Mouse (Mus musculus) small intestine, adult 2 months (tissue): ENCODE results near the gene Gpx4. TPM values are rescaled to one million over a fixed set of nuclear protein-coding genes. Genes with fewer than 3 reads are reported as not detected.

Experiments used
- H3K27ac ChIP-seq: fragments of 200-500 bp; 2 replicates; pipeline ENCODE4 v1.5.1; 2012; ENCODE audit warnings: low read depth, low read length, control low read depth, inconsistent platforms; ENCODE audit not compliant: insufficient read depth
- H3K27me3 ChIP-seq: fragments of 200-500 bp; 2 replicates; pipeline ENCODE4 v1.6.1; 2012; ENCODE audit warnings: mild to moderate bottlenecking, moderate library complexity, low read length, inconsistent platforms; ENCODE audit not compliant: control insufficient read depth, insufficient read depth
- H3K36me3 ChIP-seq: fragments of 200-500 bp; 2 replicates; pipeline ENCODE4 v1.6.1; 2012; ENCODE audit warnings: mild to moderate bottlenecking, low read length, control low read depth, inconsistent platforms; ENCODE audit not compliant: control insufficient read depth, insufficient read depth
- H3K4me1 ChIP-seq: fragments of 200-500 bp; 2 replicates; pipeline ENCODE4 v1.6.1; 2012; ENCODE audit warnings: low read length, inconsistent platforms, mixed read lengths; ENCODE audit not compliant: control insufficient read depth, insufficient read depth, insufficient read length
- H3K4me3 ChIP-seq: fragments of 200-500 bp; 2 replicates; pipeline ENCODE4 v1.5.1; 2012; ENCODE audit warnings: low read depth, mild to moderate bottlenecking, control low read depth, inconsistent platforms, low read length, moderate library complexity
- CTCF ChIP-seq: fragments of 200-500 bp; IDR thresholded peaks from 2 replicates; pipeline ENCODE4 v1.5.1; 2012; ENCODE audit warnings: low read depth, mild to moderate bottlenecking, control low read depth, inconsistent platforms, low read length, moderate library complexity, mixed read lengths; ENCODE audit not compliant: insufficient replicate concordance, insufficient read length; ENCODE audit errors: extremely low read depth
- POLR2A ChIP-seq: fragments of 200-500 bp; IDR thresholded peaks from 2 replicates; pipeline ENCODE4 v1.6.1; 2012; ENCODE audit warnings: low read depth, mild to moderate bottlenecking, control low read depth, inconsistent platforms, low read length, moderate library complexity
- WGBS: fragments of 180-500 bp; shearing (Covaris S2); methylation state at CpG from one replicate; pipeline ENCODE4 v1.1.7; 2018; 5-methylcytosine and 5-hydroxymethylcytosine counted together
- polyA plus RNA-seq: library from polyadenylated mRNA; depleted of rRNA; stranded (reverse); fragments of >200 nt; gene quantifications from 2 replicates; pipeline ENCODE4 v1.2.3, GENCODE M21; 2012

Gpx4 gene
- polyA plus RNA-seq, 1 experiment: 646 TPM

DNA sequence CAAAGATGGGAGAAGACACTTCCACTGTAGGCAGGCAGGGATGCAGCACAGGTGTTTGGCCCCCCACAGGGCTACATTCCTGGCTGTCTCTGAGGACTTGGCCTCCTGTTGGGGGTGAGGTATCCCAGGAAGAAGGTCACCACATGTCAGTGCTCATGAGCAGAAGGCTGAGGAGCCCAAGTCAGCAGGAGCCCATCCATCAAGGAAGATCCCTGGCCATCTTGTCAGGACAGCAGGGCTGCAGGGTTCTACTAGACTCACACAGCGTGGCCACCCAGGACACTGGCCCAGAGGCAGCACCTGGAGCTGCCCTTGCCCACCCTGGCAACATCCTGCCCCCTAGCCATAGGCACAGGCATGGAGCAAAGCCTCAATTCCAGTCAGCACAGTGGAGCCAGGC, 29.0 kb downstream of the Gpx4 start:
- peak overlapping the region; percentile 41; the same call in 1 of the 2 replicates for H3K27ac ChIP-seq
- WGBS: 91% methylated on average over 1 of the region's 1 CpGs
- H3K36me3 ChIP-seq: peaks cover 41% of the 10 kb centered on the region

GRCm38 (mm10) chr10:80076386-80076785, 29.4 kb downstream of the Gpx4 start:
- Histone ChIP-seq H3K27me3 (no peaks in the 10 kb centered on the region), H3K27ac (peak overlapping the region; percentile 41; the same call in 1 of the 2 replicates), H3K4me3 (no peak overlapping the region), H3K4me1 (peaks cover 26% of the 10 kb centered on the region), H3K36me3 (peaks cover 45% of the 10 kb centered on the region)
- TF ChIP-seq POLR2A (no peak), CTCF (no peak)
- WGBS: 97% methylated on average over 4 of the region's 4 CpGs

More for the DNA sequence above, 29.0 kb downstream of the Gpx4 start:
- Histone ChIP-seq H3K4me1 (peaks cover 29% of the 10 kb centered on the region), H3K4me3 (no peak overlapping the region), H3K27me3 (no peaks in the 10 kb centered on the region)
- TF ChIP-seq CTCF: no peak
- TF ChIP-seq POLR2A: no peak

DNA sequence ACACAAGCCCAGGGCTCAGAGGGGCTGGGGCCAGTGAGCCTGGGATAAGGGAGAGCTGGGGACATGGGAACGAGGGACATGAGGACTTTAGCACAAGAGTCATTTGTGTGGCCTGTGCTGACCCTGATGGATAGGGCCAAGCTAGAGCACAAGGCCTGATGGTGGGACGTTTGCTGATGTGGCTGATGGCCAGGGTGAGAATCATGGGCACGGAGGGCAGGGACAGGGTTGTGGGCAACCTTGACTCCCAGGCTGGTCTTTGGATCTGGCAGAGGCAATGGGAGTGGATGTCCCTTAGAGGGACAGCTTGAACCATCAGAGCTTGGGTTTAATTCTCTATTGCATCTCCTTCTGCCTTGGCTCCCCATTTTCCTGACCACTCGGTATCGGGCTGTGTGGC, 30.3 kb downstream of the Gpx4 start:
- Histone ChIP-seq H3K27ac (no peak overlapping the region), H3K27me3 (no peaks in the 10 kb centered on the region), H3K36me3 (peaks cover 46% of the 10 kb centered on the region), H3K4me3 (no peak overlapping the region), H3K4me1 (peaks cover 19% of the 10 kb centered on the region)
- 94% methylated on average over 5 of the region's 5 CpGs for WGBS
- no peak for TF ChIP-seq POLR2A
- no peak for TF ChIP-seq CTCF

DNA sequence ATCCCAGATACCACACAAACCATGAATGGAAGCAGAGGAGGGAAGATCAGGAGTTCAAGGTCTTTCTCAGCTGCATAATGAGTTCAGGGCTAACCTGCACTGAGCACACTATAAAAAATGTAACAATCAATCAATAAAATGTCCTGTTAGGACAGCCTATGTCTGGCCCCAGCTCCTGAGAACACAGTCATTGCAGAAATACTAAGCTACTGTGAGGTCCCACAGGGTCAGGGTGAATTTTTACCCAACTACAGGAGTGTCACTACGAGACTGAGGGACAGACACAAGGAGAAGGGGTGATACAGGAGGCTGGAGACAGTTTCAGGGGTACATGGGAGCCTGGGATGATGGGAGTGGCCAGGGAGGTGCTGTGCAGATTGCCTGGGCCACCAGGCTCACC, 31.4 kb downstream of the Gpx4 start:
- Histone ChIP-seq H3K4me3 (no peak overlapping the region), H3K27me3 (no peaks in the 10 kb centered on the region), H3K27ac (no peak overlapping the region), H3K36me3 (peaks cover 56% of the 10 kb centered on the region), H3K4me1 (peaks cover 15% of the 10 kb centered on the region)
- 93% methylated on average over 1 of the region's 1 CpGs for WGBS
- TF ChIP-seq CTCF (no peak), POLR2A (no peak)

- H3K36me3 ChIP-seq: peaks cover 74% of the 10 kb centered on the region
- H3K27me3 ChIP-seq: no peaks in the 10 kb centered on the region
- peaks cover 14% of the 10 kb centered on the region for H3K4me1 ChIP-seq
- no peak overlapping the region for H3K27ac ChIP-seq
- H3K4me3 ChIP-seq: no peak overlapping the region
- WGBS: 65% methylated on average over 16 of the region's 16 CpGs
- no peak for TF ChIP-seq POLR2A
- TF ChIP-seq CTCF: no peak
Measured at GRCm38 (mm10) chr10:80080396-80081070, 33.6 kb downstream of the Gpx4 start.

DNA sequence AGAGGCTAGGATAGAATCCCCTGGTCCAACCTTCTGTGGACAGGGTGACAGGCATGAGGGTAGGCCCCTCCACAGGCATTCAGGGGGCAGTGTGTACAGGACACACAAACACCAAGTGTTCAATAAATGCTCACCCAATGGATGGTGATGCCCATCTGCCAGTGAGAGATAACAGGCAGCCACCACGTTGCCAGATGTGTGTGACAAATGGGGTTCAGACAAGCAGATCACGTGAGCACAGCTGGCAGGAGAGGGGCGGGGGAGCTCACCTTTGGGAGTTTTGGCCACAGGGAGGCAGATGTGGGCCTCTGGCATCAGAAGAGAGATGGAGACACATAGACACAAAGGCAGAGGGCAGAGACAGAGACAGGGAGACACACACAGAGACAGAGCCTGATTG, 34.1 kb downstream of the Gpx4 start:
- no peak overlapping the region for H3K27ac ChIP-seq
- no peaks in the 10 kb centered on the region for H3K27me3 ChIP-seq
- peaks cover 75% of the 10 kb centered on the region for H3K36me3 ChIP-seq
- peaks cover 10% of the 10 kb centered on the region for H3K4me1 ChIP-seq
- 64% methylated on average over 3 of the region's 3 CpGs for WGBS
- TF ChIP-seq POLR2A (no peak), CTCF (no peak)
- H3K4me3 ChIP-seq: no peak overlapping the region

- no peak for TF ChIP-seq POLR2A
- no peak for TF ChIP-seq CTCF
- Histone ChIP-seq H3K4me3 (no peak overlapping the region), H3K27me3 (no peaks in the 10 kb centered on the region), H3K27ac (no peak overlapping the region), H3K4me1 (peaks cover 8% of the 10 kb centered on the region), H3K36me3 (peaks cover 66% of the 10 kb centered on the region)
- 40% methylated on average over 9 of the region's 9 CpGs for WGBS
Measured at GRCm38 (mm10) chr10:80084817-80085487, 38.0 kb downstream of the Gpx4 start.
